Comparison of ENCODE assay signal across 8 mouse cellular contexts in genomic region chr15:79107966-79108365, GRCm38 (mm10). TPM values are rescaled to one million over a fixed set of nuclear protein-coding genes. Genes with fewer than 3 reads are reported as not detected.
DNase-seq lines count a peak whose midpoint lies in the region; ATAC-seq and TF ChIP-seq lines count a peak whose summit lies in the region.

No protein-coding gene starts in this region.

- no peak overlapping the region for H3K9ac ChIP-seq in liver, embryonic 12.5 days

- 25% methylated on average over 7 of the region's 7 CpGs for WGBS in forebrain, embryonic 10.5 days
- 29% methylated on average over 7 of the region's 7 CpGs for WGBS in liver, embryonic 12.5 days (ENCODE audit: insufficient replicate concordance)

- peak overlapping the region; percentile 47 for H3ac ChIP-seq in C2C12 (ENCODE audit: control insufficient read depth, insufficient read length, low read depth)

- H3K27ac ChIP-seq in gastrocnemius, adult 2 months, result peak overlapping the region; percentile 95
- H3K27ac ChIP-seq in forebrain, embryonic 10.5 days, result peak overlapping the region; percentile 92
- H3K27ac ChIP-seq in liver, embryonic 12.5 days, result no peak overlapping the region

- H3K79me2 ChIP-seq in C2C12 (ENCODE audit: control insufficient read depth, insufficient read depth), result peaks cover 30% of the 10 kb centered on the region

- no peaks in the 10 kb centered on the region for H3K27me3 ChIP-seq in C2C12 (ENCODE audit: control insufficient read depth, insufficient read depth, insufficient read length)
- peaks cover 37% of the 10 kb centered on the region for H3K27me3 ChIP-seq in forebrain, embryonic 10.5 days (ENCODE audit: poor library complexity, severe bottlenecking)
- H3K27me3 ChIP-seq in liver, embryonic 12.5 days (replicated peaks), result peaks cover 27% of the 10 kb centered on the region

- peaks cover 12% of the 10 kb centered on the region for H3K79me3 ChIP-seq in C2C12 (ENCODE audit: low read depth)

- no peak for ATAC-seq in liver, embryonic 12.5 days

- no peaks in the 10 kb centered on the region for H3K36me3 ChIP-seq in C2C12 (ENCODE audit: control insufficient read depth, insufficient read depth)
- peaks cover 5% of the 10 kb centered on the region for H3K36me3 ChIP-seq in forebrain, embryonic 10.5 days (replicated peaks)
- peaks cover 3% of the 10 kb centered on the region; the same call in 1 of the 2 replicates for H3K36me3 ChIP-seq in liver, embryonic 12.5 days

- DNase-seq in gastrocnemius, adult 2 months, result no peak
- DNase-seq in gastrocnemius, postnatal 25 days, result no peak
- no peak for DNase-seq in forebrain, embryonic 10.5 days (ENCODE audit: extremely low spot score, low spot score)
- DNase-seq in frontal cortex, postnatal 25 days (ENCODE audit: low spot score in 2 of 2), result no peak
- no peak for DNase-seq in right cerebral cortex, adult 18-20 months
- DNase-seq in kidney, adult 11 months, result no peak

- H3K9me3 ChIP-seq in forebrain, embryonic 10.5 days, result no peaks in the 10 kb centered on the region
- H3K9me3 ChIP-seq in liver, embryonic 12.5 days (replicated peaks), result no peaks in the 10 kb centered on the region

- H3K4me1 ChIP-seq in forebrain, embryonic 10.5 days, result peaks cover 32% of the 10 kb centered on the region
- peaks cover 60% of the 10 kb centered on the region for H3K4me1 ChIP-seq in liver, embryonic 12.5 days

- intact Hi-C loops in gastrocnemius, adult 2 months (cut with DNase I), result no loop called here

- no peak for TF ChIP-seq CTCF in gastrocnemius, adult 2 months (IDR thresholded peaks at IDR 0.05)
- TF ChIP-seq CTCF in C2C12 (IDR thresholded peaks at IDR 0.05; ENCODE audit: control insufficient read depth, insufficient read depth, insufficient read length), result no peak

- H3K4me3 ChIP-seq in gastrocnemius, adult 2 months, result peak overlapping the region; percentile 99
- peak overlapping the region; percentile 75 for H3K4me3 ChIP-seq in C2C12 (ENCODE audit: insufficient read depth, poor library complexity, severe bottlenecking)
- H3K4me3 ChIP-seq in forebrain, embryonic 10.5 days, result peak overlapping the region; percentile 90
- peak overlapping the region; percentile 72; the same call in 1 of the 2 replicates for H3K4me3 ChIP-seq in liver, embryonic 12.5 days

- peak overlapping the region; percentile 96 for H3K4me2 ChIP-seq in liver, embryonic 12.5 days

TF ChIP-seq in C2C12, 6 proteins besides CTCF, POLR2A, EP300 and RAD21:
- TF ChIP-seq MYOG (IDR thresholded peaks at IDR 0.05; ENCODE audit: control insufficient read depth, extremely low read depth, insufficient read length) (no peak), MYOD1 (IDR thresholded peaks at IDR 0.05; ENCODE audit: control insufficient read depth, insufficient read length, low read depth) (no peak), FOSL1 (IDR thresholded peaks at IDR 0.05; ENCODE audit: insufficient read depth, low read length, poor library complexity, severe bottlenecking) (peak; percentile 58), CEBPB (IDR thresholded peaks at IDR 0.05; ENCODE audit: low read depth) (no peak), MAX (IDR thresholded peaks at IDR 0.05) (peak; percentile 52), USF1 (IDR thresholded peaks at IDR 0.05; ENCODE audit: low read depth) (no peak)
TF ChIP-seq in C2C12: peak in this region for 2.

RNA-seq across cellular contexts. Expression of gene Micall1, which starts 0.7 kb away (rescaled TPM):
- 10 to 100 TPM; 11.2 to 14.5 TPM for total RNA-seq in gastrocnemius, adult 2 months (2021)
- total RNA-seq in gastrocnemius, postnatal 25 days (2021), result 10 to 100 TPM; 14.0 to 15.0 TPM
- 12.7 TPM for polyA plus RNA-seq in C2C12 (2012; fragmentation: generic; extraction: Trizol)
- 5.1 and 5.5 TPM in 2 replicates for polyA plus RNA-seq in forebrain, embryonic 10.5 days (2016; fragmentation: Nextera tagmentation; extraction: Ambion mirVana)
- 3.0 and 3.2 TPM in 2 replicates for polyA plus RNA-seq in liver, embryonic 12.5 days (2016; fragmentation: Nextera tagmentation; extraction: Ambion mirVana)

RNA-seq across cellular contexts. Expression of gene Polr2f, which starts 32.8 kb away (rescaled TPM):
- 10 to 100 TPM; 61.0 to 87.7 TPM for total RNA-seq in gastrocnemius, adult 2 months (2021)
- total RNA-seq in gastrocnemius, postnatal 25 days (2021), result 10 to 100 TPM; 65.8 to 66.9 TPM
- 436 TPM for polyA plus RNA-seq in C2C12 (2012; fragmentation: generic; extraction: Trizol)
- polyA plus RNA-seq in forebrain, embryonic 10.5 days (2016; fragmentation: Nextera tagmentation; extraction: Ambion mirVana), result 419 and 440 TPM in 2 replicates
- 280 and 301 TPM in 2 replicates for polyA plus RNA-seq in liver, embryonic 12.5 days (2016; fragmentation: Nextera tagmentation; extraction: Ambion mirVana)

RNA-seq across cellular contexts. Expression of gene Eif3l, which starts 33.0 kb away (rescaled TPM):
- 10 to 100 TPM; 53.6 to 54.0 TPM for total RNA-seq in gastrocnemius, adult 2 months (2021)
- total RNA-seq in gastrocnemius, postnatal 25 days (2021), result 10 to 100 TPM; 46.3 to 53.2 TPM
- 369 TPM for polyA plus RNA-seq in C2C12 (2012; fragmentation: generic; extraction: Trizol)
- polyA plus RNA-seq in forebrain, embryonic 10.5 days (2016; fragmentation: Nextera tagmentation; extraction: Ambion mirVana), result 283 and 289 TPM in 2 replicates
- 188 and 201 TPM in 2 replicates for polyA plus RNA-seq in liver, embryonic 12.5 days (2016; fragmentation: Nextera tagmentation; extraction: Ambion mirVana)

RNA-seq across cellular contexts. Expression of gene 1700088E04Rik, which starts 33.1 kb away (rescaled TPM):
- 1 to 10 TPM; 1.1 to 1.2 TPM for total RNA-seq in gastrocnemius, adult 2 months (2021)
- total RNA-seq in gastrocnemius, postnatal 25 days (2021), result 1 to 10 TPM in 1 of 2 experiments, under 1 TPM in 1; 0.56 to 1.6 TPM
- 5.6 TPM for polyA plus RNA-seq in C2C12 (2012; fragmentation: generic; extraction: Trizol)
- polyA plus RNA-seq in forebrain, embryonic 10.5 days (2016; fragmentation: Nextera tagmentation; extraction: Ambion mirVana), result 6.9 and 8.1 TPM in 2 replicates
- polyA plus RNA-seq in liver, embryonic 12.5 days (2016; fragmentation: Nextera tagmentation; extraction: Ambion mirVana), result 0.86 and 1.0 TPM in 2 replicates

RNA-seq across cellular contexts. Expression of gene Ankrd54, which starts 45.3 kb away (rescaled TPM):
- 1 to 10 TPM; 4.5 to 5.1 TPM for total RNA-seq in gastrocnemius, adult 2 months (2021)
- 1 to 10 TPM; 3.6 to 4.4 TPM for total RNA-seq in gastrocnemius, postnatal 25 days (2021)
- polyA plus RNA-seq in C2C12 (2012; fragmentation: generic; extraction: Trizol), result 45.6 TPM
- 56.0 and 60.5 TPM in 2 replicates for polyA plus RNA-seq in forebrain, embryonic 10.5 days (2016; fragmentation: Nextera tagmentation; extraction: Ambion mirVana)
- polyA plus RNA-seq in liver, embryonic 12.5 days (2016; fragmentation: Nextera tagmentation; extraction: Ambion mirVana), result 58.9 and 61.4 TPM in 2 replicates
